Mouse (Mus musculus) kidney, postnatal 10 days (tissue): ENCODE data around the gene Ogdh.
"Not testable (repeated sequence)": the region's sequence is repeated elsewhere in the genome, so short reads cannot be mapped to it uniquely, and the experiment has no call there.

ENCODE experiments used
- DNase-seq: peaks from one replicate; pipeline ENCODE4 v3.0.0; 2021; ENCODE audit warnings: mixed read lengths

Gene Ogdh

DNA sequence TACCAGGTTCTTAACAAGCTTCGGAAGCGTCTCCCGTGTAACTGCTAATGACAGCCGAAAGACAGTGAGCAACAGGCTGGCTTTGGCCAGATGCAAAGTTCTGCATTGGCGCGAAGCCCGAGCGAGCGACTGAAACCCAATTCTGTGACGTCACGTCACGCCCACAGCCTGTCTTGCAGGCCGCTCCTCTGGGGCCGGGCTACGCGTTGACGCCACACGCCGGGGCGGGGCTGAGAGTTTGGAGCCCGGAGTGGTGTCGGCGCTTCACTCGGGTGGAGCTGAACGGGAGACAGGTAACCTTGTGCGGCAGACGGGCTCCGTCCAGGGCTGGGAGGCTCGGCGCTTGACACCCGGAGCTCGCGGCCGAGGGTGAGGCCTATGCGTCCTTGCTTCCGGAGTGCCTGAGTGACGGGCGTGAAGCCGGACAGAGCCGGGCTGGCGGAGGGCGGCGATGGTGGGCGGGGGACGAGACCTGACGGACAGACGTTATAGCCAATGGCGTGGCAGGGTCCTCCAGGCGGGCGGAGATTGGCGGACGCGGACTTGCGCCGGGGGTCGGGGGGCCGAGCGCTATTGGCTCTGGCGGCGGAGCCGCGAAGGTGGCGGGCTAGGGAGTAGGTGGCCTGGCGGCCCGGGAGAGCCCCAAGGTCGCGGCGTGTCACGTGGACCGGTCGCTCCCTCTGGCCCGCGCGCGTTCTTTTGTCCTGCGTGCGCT, at the start of gene Ogdh:
Ogdh (plus strand) TSS at position 233 of the 715 bp plus-strand sequence.
- DNase-seq, result peak; percentile 100

DNA sequence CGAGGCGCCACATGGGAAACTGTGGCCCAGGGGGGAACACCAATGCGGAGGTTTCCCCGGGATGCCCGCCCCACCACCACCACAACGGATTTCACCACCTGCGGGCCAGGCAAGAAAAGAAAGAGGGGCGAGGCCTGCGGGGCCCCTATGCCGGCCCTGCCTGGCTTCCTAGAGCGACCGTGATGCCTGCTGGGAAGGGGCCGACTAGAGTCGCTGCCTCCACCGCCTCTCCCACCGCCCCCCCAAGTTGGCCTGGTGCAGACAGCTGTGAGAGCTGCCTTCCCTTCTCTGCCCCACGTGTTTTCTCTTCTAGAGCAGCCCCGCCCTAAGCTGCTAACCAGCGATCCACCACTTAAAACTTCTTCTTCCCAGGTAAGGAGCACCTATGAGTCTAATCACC, 46.7 kb upstream of the Ogdh start:
- DNase-seq, result no peak

DNA sequence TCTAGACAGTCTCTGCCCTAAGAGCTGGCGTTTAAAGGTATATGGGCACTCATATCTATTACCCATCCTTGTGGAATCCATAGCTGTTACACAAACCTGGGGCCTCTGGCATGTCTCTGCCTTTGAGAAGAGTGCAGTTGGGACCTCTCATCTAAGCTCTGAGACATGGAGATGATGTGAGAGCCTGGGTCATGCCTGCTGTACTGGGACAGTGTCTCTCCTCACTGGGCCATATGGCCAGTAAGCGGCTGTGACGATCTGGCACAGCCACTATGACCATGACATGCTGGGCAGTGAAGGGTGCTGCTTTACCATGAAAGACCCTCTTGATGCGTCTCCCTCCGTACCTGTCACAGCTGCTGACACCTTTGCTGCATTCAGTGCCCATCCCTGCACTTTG, 39.2 kb upstream of the Ogdh start:
- DNase-seq, result no peak

DNA sequence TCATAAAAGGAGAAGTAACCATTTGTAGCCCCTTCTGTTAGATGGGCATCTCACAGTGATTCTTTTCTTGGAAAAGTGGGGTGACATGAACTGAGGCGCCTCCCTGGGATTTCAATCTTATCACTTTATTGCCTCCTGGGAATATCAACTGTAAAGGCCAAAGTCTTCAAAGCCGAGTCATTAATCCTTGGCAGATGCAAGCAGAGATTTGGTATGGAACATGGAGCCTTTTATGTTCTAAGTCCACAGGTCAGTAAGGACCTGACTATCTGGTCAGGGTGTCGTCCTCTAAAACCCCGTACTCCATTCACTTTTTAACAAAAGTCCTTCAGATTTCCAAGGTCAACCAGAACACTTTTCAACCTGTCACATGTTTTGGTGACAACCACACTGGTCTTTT, 38.6 kb upstream of the Ogdh start:
- DNase-seq, result no peak

DNA sequence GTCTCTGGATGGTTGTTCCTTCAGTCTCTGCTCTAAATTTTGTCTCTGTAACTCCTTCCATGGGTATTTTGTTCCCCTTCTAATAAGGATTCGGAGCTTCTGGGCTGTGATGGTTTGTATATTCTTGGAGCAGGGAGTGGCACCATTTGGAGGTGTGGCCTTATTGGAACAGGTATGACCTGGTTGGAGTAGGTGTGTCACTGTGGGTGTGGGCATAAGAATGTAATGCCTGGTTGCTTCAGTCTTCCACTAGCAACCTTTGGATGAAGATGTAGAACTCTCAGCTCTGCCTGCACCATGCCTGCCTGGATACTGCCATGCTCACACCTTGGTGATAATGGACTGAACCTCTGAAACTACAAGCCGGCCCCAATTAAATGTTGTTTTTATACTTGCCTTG, 36.8 kb upstream of the Ogdh start:
- not testable (repeated sequence) for DNase-seq

DNA sequence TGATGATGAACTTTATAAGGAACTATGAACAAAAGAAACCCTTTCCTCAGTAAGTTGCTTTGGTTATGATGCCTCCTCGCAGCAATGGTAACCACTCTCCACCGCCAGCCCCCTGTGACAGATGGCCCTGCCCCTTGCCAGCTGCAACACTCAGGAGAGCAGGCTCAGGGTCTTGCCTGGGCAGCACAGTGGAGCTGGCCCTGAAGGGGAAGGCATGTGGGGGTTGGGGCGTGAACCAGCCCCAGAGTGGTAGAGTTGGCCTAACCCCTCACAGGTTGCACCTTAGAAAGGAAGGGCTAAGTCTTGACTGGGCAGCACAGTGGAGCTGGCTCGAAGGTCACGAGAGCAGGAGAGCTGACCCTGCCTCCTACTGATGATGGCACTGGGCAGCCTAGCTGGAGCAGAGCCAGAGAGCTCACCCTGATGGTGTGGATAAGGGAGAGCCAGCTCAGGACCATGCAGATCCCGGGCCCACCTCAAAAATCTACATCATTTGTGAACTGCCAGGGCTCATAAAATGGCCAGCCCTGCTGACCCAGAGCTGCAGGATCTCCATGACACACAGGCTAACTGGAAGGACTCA, 34.9 kb upstream of the Ogdh start:
- DNase-seq, result peak; percentile 54

DNA sequence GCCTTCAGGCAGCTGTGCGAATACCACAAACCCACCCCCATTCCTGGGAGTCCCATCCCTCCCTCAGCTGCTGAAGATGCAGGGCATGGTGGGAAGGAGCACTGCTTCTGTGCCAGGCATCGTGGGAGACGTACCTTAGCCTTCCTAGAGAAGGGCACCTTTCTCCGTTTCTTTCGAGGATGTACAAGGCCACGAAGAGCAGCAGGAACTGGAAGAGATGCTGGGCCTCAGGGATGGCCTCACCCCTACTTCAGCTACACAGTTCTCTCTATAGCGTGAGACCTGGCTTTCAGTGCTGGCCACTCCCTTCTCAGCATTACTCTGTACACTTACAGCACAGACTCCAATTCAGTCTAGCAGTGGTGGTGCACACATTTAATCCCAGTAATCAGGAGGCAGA, 32.0 kb upstream of the Ogdh start:
- DNase-seq, result no peak

DNA sequence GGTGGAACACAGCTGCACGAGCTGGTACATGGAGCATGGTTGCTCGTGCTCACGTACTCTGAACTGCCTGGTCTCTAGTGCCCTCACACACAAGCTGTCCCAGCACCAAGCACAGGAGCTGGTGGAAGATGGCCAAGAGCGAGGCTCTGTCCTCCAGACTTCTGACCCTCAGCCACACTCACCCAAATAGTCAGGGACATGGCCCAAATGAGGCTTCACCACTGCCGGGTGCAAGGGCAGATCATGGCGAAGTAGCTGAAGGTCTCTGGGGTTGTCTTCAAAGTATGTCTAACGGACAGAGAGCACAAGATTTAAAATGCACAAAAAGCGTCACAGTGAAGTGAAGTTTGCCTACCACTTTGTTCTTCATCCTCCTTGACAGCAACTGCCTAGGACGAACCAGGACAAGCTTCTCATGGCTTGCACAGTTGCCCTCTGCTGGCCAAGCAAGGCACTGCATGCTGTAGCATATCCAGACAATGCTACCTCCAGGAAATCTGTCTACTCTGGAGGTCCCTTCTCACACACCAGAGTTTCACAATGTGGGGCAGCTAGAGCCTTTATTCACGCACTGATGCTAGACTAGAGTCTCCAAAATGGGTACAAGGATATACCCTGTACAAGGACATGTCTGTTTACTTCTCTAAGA, 29.9 kb upstream of the Ogdh start:
- DNase-seq, result peak; percentile 88

DNA sequence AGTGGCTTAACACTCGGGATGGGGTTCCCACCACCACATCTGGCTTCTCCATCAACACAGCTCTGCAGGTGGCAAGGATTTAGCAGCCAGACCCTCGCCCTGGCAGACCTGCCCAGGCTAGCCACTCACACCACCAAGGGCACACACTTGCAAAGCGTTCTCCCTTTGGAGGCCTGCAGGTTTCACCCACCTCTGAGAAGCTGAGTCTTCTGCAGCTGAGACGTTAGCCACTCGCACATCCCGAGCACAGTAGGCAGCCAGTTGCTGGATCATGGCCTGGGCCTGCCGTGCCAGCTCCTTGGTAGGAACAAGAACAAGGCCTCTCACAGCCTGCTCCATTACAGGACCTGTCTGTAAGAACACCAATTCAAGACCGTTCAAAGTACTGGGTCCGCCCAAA, 24.8 kb upstream of the Ogdh start:
- DNase-seq, result no peak

DNA sequence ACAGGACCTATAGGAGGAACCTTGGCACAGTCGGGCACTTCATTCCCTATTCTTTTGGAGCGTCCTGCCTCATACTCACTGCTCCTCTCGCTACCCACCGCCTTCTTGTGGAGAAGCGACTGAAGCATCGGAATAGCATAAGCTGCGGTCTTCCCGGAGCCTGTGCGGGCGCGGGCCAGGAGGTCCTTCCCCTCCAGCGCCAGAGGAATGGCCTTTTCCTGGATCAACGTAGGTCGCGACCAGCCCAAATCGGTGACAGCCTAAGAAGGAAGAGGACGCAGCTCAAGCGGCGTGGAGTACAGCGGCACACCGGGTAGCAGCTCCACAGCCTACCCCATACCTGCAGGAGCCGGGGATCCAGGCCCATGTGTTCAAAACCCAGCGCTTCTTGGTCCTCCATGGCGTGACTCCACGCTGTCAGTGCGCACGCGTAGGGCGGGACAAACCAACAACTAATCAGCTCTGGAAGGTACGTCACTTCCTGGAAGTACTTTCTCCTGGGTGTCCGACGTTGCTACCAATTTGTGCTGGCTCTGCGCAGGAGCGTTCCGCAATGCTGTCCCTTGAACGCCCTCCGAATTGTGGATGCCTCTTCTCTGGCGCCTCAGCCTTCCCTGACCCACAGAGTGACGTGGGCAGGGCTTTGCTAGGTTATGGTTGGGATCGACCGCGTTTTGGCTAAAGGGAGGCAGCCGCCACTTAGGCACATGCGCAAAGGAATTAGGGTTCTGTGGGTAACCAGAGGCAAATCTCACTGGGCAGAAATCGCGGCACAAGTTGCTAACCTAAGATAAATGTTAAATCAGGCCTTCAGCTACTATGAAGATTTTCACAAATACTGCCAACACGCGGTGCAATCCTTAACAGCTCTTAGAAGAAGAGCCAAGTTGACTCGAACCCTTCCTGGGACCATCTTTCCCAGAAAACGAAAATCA, 23.8 kb upstream of the Ogdh start, which contains the start of gene Ddx56:
Ddx56 (minus strand) TSS at position 453 of the 935 bp plus-strand sequence.
- peak; percentile 94 for DNase-seq

DNA sequence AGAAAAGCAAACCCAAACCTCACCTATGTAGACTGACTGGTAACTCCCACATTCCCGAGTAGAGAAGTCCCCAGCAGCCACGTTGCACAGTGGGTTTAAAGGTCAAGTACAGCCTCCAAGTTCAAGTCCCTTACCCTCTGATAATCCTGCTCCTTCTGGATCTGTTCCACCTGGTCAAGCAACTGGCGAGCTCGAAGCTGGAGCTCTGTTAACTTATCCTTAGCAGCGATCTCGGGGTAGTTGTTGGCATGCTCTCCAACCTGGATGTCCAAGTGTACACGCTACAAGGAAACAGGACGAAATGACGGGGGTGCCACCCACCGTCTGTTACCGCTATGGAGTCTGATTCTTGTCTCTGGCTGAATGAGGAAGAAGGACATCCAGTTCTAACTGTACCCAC, 17.8 kb upstream of the Ogdh start:
- no peak for DNase-seq

DNA sequence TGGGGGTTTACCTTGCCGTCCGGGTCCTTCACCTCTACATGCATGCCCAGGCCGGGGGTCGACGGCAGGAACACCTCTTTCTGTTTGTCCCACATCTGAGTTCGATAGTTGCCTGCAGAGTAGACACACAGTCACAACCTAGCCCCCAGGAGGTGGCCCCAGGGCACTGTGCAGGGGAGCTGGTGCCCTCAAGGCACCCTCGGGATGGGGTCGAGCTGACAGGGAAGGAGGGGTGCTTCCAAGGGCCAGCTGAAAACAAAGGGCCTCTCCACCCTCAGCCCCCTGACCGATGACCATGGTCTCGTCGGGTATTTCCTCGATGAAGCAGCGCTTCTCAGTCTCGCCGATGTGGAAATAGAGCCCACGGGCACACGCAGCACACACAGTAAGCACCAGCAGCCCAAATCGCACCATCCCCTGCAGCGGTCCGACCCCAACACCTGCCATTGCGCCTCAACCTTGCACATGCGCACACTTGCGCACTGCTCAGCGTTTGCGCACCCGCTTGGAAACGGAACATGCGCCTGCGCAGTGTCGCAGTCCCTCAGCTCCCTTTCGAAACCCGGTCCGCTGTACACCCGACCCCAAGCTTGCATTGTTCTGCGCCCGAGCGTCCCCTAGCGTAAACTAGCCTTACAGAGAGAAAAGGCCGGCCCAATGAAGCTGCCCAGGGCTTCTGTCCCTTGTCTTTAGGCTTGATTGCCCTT, 16.9 kb upstream of the Ogdh start, which contains the start of gene Tmed4:
Tmed4 (minus strand) TSS at position 484 of the 707 bp plus-strand sequence.
- peak; percentile 100 for DNase-seq

DNA sequence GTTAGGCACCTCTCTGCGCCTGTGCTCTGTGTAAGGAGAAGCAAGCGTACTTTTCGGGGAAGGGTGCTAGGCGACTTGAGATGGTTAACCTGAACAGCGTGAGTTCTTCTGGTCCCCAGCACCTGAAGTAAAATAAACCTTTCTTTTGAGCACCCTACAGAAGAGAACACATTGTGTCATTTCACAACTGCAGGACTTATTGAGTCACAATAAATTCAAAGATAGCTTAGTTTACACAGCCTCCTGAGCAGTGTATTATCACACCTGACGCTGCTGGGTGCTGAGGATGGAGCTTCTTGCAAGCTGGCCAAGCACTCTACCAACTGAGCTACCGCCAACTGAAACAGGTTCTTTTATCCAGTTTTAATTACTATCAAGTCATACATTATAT, 16.3 kb upstream of the Ogdh start:
- DNase-seq, result no peak

DNA sequence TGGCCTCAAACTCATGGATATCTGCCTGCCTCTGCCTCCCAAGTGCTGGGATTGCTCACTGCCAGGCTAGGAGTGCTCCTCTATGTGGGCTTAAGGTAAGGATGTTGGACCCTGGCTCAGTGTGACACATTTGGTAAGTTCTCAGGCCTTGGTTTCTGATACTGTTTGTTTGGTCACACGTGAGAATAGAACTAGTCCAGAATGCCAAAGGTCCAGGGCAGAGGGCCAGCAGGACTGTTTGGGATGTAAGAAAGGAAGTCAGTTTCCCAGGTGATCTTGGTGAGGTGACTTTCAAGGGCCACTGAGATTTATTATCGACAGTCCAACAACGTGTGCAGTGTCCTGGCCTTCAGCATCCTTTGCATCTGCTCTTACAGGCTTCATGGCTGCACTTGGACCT, 15.0 kb upstream of the Ogdh start:
- no peak for DNase-seq

DNA sequence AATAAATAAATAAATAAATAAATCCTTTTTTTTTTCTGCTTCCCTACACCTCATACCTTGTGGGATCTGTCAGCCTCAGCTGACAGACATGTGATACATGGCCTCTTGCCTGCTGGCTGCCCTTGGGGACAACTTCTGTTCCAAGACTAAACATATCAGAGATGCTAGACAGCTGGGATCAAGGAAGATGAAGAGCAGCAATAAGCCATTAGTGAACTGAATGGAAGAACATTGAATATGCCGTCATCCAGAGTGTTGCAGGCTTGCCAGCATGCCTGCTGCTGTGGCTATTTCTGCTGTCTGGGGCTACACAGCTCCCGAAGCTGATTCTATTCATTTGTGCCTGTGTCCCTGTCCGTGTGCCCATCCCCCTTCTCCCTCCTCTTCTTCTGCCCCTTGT, 8.5 kb upstream of the Ogdh start:
- DNase-seq, result no peak

DNA sequence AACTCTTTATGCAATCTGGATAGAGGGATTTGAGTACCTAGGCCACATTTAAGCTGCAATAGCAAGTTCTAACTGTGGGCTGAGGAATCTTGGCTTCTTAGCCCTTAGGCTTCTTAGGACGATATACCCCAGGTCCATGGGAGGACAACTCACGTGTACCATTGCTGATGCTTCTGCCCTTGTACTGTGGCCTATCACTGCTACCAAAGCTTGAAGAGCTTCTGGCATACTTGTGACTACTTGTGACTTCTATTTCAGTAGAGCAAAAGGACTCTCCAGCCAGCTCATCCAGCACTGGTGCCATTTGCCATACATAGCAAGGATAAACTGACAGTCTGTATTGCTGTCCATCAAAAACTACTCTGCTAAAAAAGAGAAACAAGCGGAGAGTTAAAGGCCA, 1.3 kb upstream of the Ogdh start:
- no peak for DNase-seq

DNA sequence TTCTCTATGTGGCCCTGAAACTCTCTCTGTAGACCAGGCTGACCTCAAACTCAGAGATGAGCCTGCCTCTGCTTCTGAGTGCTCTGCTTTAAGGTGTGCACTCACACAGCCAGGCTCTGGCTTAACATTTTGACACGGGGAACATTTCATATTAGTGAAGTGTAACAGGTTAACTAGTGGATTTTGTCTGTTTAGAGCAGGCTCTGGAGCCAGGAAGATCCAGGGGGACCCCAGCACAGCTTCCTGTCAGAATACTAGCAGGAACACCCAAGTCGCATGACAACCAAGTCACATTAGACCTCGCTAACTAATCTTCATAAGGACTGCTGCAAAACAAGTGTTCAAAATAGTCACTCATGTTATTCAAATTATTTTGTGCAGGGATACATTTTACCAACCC, 550 bp upstream of the Ogdh start:
- no peak for DNase-seq

DNA sequence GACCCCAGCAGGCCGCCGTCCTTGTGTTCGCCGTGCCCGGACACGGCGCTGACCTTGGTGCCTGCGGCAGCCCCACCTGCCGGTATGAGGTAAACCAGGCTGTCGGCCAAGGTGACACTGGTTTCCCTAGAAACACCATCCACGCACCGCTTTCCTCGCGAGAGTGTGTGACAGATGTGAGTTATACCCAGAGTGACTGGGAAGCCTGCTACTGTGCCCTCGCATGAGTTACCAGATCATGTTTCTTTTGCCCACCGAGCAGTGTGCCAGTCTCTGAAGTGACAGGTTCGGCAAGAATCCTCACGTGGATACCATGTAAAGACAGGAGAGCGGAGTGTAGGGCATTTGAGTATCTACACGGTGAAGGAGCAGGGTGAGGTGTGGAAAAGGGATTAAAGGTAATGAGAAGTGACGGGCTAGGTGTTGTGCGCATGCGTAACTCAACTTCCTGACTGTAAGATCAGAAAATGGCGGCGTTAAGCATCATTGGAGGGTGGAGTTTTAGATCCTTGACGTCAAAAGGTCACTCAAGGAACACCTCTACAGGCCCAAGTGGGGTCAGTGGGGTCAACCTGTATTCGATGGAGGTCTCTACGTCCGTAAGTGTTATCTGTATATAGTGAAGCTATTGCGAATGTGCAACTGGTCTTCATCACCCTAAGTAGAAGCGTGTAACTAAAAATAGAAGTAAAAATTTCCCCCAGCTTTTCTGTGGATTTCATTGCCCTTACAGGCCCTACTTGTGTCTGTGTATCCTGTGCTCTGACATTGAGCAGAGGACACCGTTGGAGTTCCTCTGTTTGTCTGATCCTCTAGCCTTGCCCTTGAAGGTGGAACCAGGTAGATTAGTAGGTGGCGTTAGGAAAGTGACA, 919 bp downstream of the Ogdh start:
- DNase-seq, result peak; percentile 67

DNA sequence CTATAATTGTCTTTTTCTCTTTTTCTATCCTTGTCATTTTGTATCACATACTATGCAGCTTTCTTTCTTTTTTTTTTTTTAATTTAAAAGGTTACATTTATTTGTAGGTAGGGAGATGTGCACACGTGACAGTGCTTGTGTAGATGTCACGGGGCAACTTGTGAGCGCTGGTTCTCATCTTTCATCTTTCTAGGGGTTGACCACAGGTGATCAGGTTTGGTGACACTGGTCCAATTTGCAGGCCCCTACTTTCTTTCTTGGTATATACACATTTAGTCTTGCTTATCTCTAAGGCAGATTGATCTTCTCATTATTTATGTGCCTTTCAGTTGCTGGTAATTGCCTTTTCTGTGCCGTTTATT, 1.5 kb downstream of the Ogdh start:
- DNase-seq, result no peak

DNA sequence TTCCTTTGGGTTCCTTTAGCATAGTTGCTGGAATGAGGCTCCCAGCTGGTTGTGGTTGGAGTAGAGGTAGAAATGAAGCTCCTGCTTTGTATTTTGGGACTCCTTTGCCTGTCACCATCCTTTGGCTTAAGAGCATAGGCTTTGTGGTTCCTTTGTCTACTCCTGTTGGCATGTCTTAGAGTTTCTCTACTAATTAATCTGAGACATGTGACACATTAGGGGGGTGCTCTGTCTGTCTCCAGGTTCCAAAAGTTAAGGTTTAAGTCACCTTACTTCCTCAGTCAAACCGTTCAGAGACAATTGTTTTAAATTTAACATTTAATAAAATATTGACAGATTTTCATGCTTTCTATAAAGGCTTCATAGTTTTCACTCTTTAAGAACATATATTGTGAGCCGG, 2.2 kb downstream of the Ogdh start:
- DNase-seq, result no peak

DNA sequence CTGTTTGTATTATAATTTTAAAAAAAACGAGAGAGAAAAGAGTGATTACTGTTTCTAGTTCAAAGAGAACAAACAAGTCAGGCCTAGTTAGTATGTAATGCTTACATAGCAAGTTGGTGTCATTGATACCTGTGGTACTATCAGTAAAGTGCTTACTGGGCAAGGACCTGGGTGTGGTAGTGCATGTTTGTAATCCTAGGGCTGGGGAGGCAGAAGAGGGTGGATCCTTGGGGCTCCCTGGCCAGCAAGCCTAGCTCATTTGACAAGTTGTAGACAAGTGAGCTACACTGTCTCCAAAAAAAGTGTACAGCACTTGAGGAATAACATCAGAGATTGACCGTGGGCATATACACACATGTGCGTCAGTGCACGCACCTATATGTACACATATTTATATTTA, 3.2 kb downstream of the Ogdh start:
- DNase-seq, result no peak

DNA sequence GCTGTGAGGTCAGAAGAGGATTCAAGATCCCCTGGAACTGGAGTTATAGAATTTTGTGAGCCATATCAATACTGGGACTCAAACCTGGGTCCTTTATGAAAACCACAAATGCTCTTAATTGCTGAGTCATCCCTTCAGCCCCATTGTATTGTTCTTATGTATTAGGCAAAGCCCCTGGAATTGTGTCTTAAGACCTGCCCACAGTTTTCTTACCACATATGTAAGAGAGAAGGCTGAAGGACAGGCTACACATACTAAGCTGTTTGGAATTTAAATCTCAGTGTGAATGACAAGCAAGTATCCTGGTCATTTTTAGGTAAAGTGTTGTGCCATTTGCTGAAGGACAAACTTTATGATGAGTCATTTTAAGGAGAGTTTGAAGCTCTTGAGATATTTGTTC, 4.6 kb downstream of the Ogdh start:
- DNase-seq, result no peak
